Mouse (Mus musculus) cerebellum, adult 2 months (tissue): ENCODE measurements around the gene Mcm3ap.

Experiments
- CTCF ChIP-seq: fragments of 200-500 bp; IDR thresholded peaks from 2 replicates; pipeline ENCODE4 v1.5.1; 2011; ENCODE audit warnings: low read depth, mild to moderate bottlenecking, control low read depth, low read length, moderate library complexity, borderline replicate concordance; ENCODE audit not compliant: insufficient read depth
- POLR2A ChIP-seq: fragments of 200-500 bp; IDR thresholded peaks from 2 replicates; pipeline ENCODE4 v1.6.1; 2011; ENCODE audit warnings: low read length, control low read depth, borderline replicate concordance; ENCODE audit not compliant: insufficient read depth

- TF ChIP-seq POLR2A: no peak
- no peak for TF ChIP-seq CTCF
Observed at GRCm38 (mm10) chr10:76462721-76463120, 6.0 kb upstream of the Mcm3ap start.
